Mouse (Mus musculus) cerebellum, adult 9-10 months (tissue): Measurements from ENCODE around the gene Rnft2.

Source experiments
- DNase-seq: peaks from one replicate; pipeline ENCODE4 v3.0.0; 2022

The Rnft2 gene

DNA sequence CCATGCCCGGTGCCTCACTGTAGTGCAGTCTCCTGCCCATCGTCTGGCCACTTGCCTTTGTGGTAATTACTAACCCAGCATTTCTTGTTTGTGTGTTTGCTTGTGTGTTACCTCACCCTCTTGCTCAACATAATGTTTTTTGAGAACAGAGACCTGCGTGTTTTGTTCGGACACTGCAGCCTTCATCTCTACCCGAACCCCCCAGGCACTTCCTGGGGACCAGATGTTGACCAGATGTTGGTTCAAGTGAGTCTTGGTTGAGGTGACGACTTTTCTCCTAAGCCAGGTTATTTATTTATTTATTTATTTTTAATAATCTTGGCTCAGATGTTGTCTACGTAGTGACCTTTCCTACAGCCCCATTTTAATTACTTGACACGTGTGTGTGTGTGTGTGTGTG is 2.5 kb upstream of the Rnft2 start:
- DNase-seq, result no peak

DNA sequence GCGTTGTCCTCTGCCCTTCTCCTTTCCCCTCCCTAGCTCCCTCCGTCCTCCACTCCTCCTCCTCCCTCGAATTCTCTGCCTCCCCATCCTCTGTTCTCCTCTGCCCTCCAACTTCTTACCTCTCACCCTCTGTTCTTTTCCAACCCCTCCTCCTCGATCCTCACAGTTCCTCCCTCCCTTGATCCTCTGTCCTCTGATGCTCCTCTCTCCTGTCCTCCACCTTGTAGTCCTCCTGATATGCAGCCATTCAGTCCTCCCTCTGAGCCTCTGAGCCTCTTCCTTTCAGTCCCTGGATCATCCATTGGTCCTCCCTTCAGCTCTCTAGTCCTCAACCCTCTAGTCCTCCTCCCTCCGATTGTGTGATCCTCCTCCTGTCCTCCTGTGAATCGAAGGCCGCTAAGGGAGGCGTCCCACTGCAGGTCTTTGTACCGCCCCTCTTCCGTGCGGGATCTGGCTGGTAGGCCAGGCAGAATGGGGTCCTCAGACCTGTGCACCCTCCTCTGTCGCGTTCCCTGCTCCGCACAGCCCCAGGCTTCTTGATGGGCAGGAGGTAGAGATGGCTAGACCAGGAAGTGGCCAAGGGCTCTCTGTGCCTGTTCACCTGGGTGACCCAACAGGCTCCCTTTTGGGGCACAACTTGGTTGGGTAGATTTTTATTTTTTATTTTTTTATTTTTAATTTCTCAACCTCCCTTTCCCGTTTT is 841 bp upstream of the Rnft2 start:
- DNase-seq, result peak; percentile 62

DNA sequence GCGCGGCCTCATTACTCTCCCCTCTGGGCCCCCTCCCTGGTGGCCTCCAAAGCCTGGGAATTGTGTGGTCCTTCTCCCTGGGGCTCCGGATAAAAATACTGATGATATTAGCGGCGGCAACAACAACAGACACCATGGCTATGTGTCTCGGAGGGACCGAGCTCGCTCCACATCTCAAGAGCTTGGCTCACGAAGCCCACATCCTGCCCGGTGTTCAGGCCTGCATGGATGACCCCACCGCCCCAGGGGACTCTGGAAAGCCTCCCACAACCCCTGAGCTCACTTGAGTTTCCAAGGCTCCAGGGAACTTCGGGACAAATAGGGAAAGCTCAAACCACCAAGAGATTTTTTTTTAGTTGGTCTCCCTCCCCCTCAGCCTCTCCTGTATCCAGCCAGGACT is 5.2 kb downstream of the Rnft2 start:
- DNase-seq, result no peak

DNA sequence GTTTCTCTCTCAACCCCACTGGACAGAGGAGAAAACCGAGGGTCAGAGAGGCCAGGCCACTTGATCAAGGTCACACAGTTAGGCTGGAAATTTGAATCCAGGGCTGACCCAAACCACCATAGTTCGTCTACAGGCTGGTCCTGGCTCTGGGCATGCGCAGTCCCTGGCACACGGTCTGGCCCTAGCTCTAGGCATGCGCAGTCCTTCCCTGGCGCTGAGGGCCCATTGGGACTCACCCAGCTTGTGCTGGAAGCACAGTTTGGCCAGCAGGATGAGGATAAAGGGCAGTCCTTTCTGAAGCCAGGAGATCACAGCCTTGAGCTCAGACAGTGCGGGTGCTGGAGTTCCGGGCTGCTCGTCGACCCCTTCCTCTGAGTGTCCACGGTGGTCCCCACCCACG is 8.0 kb downstream of the Rnft2 start:
- peak; percentile 76 for DNase-seq

DNA sequence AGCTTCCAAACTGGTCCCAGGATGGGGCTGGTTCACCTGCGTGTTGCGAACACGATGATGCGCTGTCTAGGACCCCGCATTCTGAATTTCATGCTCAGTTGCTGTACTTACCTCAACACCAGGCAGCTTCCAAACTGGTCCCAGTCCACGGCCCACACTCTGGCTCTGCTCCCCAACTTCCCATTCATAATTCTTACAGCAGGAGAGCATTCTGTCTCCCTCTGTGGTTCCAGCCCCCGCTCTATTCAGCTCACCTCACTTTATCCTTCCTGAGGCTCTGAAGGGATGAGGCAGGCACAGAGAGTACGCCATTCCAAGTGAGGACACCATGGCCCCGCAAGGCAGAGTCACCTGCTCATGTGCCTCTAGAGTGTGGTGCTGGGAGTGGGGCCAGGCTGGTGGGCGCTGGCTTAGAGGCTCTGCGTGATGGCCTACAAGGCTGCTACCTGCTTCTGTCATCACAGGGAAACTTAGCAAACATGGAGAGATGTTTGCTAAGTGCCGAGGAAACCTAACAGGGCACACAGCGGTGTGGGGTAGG is 14.8 kb downstream of the Rnft2 start:
- no peak for DNase-seq

DNA sequence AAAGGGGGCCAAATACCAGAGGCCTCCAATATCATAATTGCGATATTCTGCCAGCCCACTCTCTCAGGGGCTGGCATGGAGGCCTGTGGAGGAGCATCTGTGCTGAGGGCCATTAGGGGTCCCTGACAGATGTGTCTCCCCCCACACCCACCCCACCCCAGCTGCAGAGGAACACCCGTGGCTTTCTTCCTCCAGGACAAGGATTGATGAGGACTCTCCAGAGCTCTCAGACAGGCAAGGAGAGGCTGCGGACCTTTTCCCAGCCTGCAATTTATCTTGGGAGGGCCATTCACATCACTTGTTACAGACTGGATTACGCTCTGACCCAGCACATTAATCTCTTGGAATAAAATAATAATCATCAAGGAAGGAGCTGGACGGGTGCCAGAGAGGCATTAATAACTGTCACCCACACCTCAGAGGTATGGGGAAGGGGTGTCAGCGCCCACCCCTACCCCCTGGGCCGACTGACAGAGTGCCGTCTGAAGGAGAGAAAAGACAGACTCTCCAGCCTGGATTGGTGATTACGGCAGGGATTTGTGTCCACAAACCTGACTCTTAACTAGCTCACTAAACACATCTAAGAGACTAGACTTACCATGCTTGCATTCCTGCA is 21.7 kb downstream of the Rnft2 start:
- DNase-seq, result no peak

DNA sequence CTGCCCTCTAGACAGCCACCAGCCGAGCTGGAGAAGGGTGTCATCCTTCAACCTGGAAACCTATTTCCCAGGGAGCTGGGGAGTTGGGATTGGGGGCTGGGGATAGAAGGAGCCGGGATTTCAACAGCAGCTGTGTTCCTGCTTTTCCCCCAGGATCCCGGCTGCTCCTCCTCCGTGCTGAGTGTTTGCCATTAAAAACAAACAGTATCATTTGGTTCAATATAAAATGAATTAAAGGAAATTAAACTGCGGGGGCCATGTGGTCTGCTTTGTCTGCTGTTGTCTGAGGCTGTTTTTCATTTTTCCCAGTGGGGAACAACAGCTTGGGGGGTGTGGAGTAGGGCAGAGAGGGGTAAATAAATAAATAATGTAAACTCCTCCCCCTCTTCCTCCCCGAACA is 27.5 kb downstream of the Rnft2 start:
- DNase-seq, result no peak

DNA sequence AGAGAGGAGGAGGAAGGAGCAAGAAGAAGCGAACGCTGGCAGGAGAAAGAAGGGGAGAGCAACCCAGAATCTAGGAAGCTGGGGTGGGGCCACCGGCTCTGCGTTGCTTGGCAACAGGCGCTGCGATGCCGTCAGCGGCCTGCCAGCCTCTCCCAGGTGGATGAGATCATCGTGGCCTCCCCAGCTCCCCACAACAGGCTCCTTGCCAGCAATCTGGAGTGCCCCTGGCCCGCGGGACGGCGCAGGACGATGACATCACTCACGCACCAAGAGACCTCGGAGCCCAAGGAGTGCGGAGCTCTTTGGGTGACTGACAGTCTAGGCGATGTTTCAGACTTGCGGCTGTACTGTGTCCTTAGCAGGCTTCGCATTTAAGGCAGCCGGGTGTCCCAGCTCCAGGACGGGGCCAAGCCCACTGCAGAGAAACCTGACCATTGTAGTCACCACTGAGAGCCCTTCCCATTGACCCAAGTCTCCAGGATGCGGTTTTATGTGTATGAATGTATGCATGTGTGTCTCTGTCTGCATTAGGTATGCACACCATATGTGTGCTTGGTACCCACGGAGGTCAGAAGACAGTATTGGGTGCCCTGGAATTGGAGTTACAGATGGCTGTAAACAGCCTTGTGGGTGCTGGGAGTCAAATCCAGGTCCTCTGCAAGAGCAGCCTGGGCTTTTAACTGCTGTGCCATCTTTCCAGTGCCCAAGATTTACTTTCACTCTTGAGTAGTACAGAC is 30.3 kb downstream of the Rnft2 start:
- DNase-seq, result peak; percentile 93

DNA sequence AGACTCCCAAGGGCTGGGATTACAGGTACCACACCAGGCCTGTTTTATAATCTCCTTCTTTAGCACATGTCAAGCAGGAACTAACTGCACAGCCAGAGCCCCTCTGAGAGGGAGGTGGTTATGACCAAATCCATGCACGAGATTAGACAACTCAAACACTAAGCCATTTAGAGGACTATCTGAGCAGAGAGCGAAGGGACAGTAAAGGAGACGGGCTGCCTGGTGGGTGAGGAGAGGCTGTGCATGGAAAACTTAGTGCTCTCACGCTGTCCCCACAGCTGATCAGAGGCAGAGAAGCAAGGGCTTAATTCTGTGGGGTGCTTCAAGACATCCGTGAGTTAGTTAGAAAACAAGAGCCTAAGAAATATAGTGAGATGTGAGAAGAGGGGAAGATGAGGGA is 30.9 kb downstream of the Rnft2 start:
- DNase-seq, result no peak

DNA sequence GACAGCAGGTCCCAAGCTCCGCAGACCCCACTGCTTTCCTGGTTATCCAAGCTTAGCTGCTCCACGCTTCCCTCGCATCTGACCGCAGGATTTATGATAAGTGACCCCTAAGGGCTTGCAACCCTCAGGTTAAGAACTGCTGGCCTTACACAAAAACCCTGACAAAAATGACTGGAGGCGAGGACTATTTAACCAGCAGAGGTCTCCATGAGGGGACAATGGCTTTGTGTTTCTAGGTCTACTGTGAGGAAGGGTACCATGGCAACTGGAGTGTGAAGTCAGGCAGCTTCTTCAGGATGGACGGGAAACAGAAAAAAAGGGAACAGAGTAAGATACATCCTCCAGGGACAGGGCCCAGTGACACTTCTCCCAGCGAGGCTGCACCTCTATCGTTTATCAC is 39.1 kb downstream of the Rnft2 start:
- DNase-seq, result no peak

DNA sequence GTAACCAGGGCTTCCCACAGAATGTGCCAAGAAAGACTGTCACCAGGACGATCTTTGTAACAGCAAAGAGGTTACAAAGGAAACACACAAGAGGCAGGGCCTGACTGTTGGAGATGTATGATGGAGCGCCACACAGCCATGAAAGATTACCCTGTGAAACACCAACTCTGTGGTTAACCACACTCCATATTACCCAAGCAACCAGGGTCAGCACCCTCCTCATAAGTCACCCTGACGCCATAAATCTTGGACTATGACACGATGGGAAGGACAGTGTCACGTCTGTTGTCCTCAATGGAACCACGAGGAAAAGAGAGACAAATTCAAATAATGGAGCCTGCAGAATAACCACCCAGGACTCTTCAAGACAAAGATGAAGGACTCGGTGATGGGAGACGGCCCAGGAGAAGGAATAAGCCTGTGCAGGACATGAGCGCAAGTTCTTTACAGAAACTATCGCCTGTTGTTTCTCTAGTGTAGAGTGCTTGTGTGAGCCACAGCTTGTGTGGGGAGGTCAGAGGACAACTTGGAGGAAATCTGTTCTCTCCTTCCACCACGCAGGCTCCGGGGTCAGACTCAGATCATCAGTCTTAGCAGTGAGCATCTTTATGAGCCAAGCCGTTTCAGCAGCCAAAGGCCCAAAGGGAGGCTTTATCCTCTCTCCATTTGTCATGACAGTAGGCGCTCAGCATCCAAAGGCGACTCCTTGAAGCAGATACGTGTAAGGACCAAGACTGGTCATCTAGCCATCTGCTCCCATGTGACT is 40.1 kb downstream of the Rnft2 start:
- DNase-seq, result no peak

DNA sequence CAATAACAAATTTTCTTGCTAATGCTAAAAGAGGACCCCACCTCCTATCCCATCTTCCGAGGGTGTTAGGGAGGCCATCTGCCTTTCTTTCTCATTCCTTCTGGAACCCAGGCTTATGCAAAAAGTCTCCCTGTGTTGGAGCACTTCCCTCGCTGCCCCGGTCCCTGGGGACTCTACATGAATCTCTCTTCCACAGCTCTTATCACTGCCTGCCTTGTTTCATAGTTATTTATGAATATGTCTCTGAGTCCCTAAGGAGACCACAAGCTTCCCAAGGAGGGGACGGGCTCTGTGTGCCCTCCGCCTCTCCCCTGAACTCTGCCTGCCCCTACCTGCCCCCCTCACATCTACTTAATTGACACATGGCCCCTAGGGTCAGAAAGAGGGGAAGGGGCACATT is 45.2 kb downstream of the Rnft2 start:
- DNase-seq, result no peak

DNA sequence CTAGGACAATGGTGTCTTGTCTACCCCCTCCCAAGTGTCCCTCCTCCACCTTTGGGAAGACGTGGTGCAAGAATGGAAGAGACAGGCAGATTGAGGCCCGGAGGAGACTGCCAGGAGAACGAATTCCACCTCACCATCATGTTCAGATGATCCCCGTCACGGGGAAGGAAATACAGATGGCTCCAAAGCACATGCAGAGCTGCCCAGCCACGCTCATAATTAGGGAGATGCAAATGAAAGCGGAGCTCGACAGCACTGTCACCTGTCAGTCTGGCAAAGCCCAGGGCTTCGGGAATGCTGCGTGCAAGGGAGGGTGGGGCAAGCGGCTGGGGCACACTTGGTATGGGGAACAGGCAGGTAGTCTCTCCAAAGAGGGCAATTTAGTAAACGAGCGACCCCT is 47.5 kb downstream of the Rnft2 start:
- no peak for DNase-seq

DNA sequence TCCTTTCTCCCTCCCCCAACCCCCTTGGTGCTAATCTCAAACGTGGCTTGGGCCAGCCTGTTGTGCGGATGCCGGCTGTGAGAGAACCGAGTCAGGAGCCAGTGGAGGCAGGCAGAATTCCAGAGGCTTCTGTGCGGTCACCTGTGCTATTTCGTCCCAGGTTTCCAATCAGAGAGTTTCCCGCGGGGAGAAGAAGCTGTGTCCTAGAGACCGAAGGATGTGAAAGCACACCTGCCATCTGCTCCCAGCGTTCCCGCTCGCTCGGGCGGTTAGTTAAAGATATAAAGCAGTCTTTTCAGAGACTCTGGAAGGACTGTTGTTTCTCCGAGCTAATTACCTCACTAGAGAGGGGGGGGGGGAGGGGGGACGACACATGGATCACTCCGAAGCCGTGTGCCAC is 52.7 kb downstream of the Rnft2 start:
- no peak for DNase-seq

DNA sequence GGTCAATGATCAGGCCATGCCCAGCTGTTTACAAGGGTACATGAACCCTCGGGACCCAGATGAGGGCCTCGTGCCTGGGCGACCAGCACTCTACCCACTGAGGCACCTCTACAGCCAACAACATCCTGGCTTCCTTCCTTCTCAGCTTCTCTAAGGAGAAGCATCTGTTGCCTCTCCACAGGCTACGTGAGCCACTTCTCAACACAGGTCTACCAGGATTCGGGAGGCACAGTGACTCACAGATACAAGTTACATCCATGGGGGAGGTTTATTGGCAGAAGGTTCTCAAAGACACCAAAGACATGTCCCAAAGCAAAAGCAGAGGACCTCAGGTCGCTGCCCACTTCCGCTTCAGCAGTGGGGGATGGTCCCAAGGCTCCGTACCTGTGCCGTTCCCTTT is 54.4 kb downstream of the Rnft2 start:
- no peak for DNase-seq

DNA sequence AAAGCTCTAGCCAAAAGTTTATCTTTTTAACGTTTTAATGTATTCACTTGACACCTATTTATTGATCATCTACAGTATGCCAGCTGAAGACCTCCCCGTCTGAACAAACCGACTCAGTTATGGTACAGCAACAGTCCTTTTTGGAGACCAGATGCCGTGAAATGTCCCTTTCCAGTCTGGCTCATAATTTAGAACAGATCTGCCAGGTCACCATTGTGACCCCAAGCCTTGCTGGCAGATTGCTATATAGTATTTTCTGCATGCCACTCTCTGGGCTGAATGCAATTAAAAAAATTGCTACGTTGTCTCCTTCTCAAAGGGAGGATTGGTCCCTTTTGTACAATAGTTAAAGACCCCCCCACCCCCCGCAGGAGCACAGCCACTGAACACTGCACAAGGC is 56.6 kb downstream of the Rnft2 start:
- no peak for DNase-seq

DNA sequence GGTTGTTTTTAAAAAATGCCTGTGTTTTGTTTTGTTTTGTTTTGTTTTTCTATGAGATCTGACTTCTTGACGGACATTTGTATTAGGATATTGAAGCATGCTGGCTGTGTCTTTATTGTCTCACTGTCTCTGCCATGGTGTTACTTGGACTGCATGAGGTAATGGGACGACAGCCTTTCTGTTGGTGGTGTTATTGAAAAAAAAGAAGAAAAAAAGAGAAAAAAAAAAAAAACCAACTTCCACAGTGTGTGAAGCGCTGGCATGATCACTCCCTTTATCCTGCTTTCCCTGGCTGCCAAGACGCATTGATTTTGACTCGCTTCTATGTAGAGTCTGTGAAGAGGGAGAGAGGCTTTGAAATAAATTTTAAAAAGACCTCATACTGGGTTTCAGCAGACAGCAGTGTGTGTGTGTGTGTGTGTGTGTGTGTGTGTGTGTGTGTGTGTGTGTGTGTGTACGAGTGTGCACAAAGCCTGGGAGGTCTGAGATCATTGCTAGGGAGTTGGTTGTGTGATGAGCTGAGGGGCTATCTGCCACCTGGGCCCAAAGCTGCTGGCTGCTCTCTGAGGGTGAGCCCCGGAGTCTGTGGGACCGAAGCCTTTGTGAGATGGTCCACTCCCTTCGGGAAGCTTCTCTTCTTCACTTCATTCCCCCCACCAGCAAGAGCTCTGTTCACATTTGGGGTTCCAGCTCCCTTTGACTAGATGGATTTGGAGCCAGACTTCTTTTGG is 57.8 kb downstream of the Rnft2 start:
- DNase-seq, result no peak

DNA sequence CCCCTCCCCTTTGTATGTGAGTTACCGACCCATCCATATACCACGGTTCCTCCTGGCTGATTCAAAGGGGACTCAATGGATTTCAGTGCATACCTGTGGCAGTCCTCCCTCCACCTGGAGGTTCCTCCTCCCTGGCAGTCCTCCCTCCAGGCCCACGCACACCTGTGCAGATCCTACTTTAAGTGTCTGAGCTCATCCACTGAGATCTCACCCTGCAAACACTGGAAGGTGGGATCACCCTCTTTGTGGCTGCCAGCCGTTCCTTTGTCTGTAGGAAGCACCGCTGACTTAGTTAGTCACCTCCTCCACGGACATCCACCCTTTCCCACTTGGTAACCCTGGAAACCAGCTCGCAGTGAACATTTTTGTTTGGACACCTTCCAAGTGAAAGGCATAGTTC is 67.3 kb downstream of the Rnft2 start:
- DNase-seq, result no peak

DNA sequence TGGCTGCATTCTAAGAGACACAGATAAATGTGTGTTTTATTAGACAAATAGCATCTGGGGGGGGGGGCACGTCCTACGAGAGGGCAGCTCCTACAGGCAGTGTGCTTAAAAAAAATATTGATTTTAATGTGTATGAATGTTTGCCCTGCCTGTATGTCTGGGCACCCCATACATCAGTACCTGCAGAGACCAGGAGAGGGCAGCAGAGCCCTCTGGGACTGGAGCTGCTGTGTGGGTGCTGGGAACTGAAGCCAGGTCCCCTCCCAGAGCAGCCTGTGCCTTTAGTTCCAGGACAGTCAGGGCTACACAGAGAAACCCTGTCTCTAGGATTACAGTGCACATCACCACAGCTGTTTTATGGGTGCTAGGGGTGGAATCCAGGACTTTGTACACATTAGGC is 69.8 kb downstream of the Rnft2 start:
- DNase-seq, result no peak

DNA sequence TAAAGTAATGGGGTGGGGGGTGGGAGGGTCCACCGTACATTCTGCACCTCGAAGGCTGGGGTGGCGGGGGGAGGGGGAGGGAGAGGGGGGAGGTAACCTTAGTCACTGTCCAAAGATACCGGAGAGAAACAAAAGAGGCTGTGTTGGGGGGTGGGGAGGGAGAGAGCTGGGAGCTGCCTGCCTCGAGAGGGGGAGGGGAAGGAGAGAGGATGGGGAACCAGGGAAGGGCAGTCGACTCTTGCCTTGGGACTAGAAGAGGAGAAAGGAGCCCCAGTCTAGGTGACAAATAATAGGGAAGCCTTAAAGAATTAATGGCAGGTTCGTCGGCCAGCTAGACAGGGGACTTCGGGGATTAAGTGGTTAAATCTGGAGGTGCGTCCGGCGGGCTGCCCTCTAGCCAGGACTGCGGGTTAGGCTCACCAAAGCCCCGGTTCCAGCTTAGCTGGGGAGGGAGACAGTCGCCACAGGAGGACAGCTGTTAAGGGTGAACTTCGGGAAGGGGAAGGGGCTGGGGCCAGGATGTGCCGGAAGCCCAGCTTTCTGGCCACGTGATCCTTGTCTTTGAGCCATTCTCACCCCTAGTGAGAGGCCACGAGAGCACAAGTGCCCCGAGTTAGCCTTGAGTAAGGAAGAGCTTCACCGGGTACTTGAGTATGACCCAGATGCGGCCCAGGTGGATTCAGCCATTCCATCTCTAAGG is 70.5 kb downstream of the Rnft2 start:
- DNase-seq, result no peak

DNA sequence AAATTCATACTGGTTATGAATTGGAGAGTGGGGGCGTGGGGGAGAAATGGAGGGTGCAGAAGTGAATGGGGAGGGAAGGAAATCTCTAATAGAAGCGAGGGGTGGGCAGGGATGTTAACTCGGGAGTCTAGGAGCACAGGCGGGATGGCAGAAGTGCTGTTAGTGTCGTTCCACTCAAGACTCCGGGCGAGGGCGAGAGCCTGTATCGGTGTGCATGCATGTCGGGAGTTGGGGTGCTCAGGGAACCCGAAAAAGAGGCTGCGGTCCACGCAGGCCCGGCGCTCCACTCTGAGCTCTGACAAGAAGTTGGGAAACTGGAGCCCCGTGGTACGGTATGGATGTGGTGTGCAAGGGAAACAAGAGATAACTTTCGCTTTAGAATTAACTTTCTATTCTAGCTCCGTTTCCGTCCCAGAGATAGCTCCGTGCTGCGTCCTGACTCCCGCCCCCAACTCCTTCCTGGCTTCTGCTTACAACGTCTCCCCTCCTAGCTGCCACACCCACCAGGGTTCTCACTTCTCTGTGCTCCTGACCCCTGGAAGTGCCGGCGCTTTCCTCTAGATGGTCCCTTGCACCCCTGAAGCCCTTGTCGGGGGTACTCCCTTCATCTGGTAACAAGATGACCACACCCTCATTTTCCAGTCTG is 72.7 kb downstream of the Rnft2 start:
- no peak for DNase-seq

DNA sequence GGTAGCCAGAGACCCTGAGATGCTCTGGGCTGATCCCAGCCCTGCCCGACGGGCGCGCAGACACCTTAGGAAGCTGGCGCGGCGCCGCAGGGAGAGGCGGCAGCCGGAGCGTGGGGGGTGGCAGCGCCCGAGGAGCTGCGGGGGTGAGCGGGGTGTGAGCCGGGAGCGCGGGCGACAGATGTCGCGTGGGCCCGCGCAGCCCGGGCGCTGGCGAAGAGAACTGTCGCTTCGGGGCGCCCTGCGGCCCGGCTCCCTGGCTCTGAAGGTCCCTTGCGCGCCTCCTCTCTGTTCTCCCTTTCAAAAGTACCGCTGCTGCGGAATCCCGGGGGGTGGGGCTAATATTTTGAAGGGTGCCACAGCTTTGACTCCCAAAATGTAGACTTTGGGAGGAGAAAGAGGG is 73.3 kb downstream of the Rnft2 start:
- no peak for DNase-seq
